Mouse (Mus musculus) CD8-positive naive resting alpha-beta T cell, adult 2 months (primary cell): ENCODE measurements around the gene Retnlb.
A peak's percentile ranks its signal among the peaks of the same experiment; 100 is the strongest.
"Not testable (repeated sequence)": the region's sequence is repeated elsewhere in the genome, so short reads cannot be mapped to it uniquely, and the experiment has no call there.

ENCODE experiments used
- DNase-seq, 2 experiments: peaks; one replicate each; pipeline ENCODE4 v3.0.0; 2022; ENCODE audit warnings: low read depth in 2 of 2, low spot score in 2 of 2

Retnlb gene

GRCm38 (mm10) chr16:48816695-48817094, at the start of gene Retnlb:
Retnlb (plus strand) TSS chr16:48816856.
- no peak for DNase-seq

- DNase-seq = no peak
Measured at GRCm38 (mm10) chr16:48769183-48769582, 47.5 kb upstream of the Retnlb start.

- DNase-seq = no peak
Measured at GRCm38 (mm10) chr16:48771971-48772445, 44.6 kb upstream of the Retnlb start, which contains the start of gene Trat1. Trat1 (minus strand) TSS chr16:48772021.

GRCm38 (mm10) chr16:48777254-48777653, 39.4 kb upstream of the Retnlb start:
- DNase-seq = no peak

- DNase-seq = peak in 1 of 2 experiments; percentile 31
Measured at GRCm38 (mm10) chr16:48786258-48786657, 30.4 kb upstream of the Retnlb start.

GRCm38 (mm10) chr16:48788704-48789185, 27.9 kb upstream of the Retnlb start:
- DNase-seq = no peak

GRCm38 (mm10) chr16:48798285-48798684, 18.4 kb upstream of the Retnlb start:
- DNase-seq = no peak

GRCm38 (mm10) chr16:48799470-48799869, 17.2 kb upstream of the Retnlb start:
- DNase-seq = no peak

GRCm38 (mm10) chr16:48800906-48801305, 15.8 kb upstream of the Retnlb start:
- DNase-seq = peak; percentile 27 to 47

GRCm38 (mm10) chr16:48805412-48805811, 11.2 kb upstream of the Retnlb start:
- no peak for DNase-seq

GRCm38 (mm10) chr16:48806521-48806920, 10.1 kb upstream of the Retnlb start:
- DNase-seq = no peak

GRCm38 (mm10) chr16:48809374-48809773, 7.3 kb upstream of the Retnlb start:
- no peak for DNase-seq

GRCm38 (mm10) chr16:48811881-48812436, 4.7 kb upstream of the Retnlb start:
- DNase-seq = no peak

GRCm38 (mm10) chr16:48818524-48818923, 1.9 kb downstream of the Retnlb start:
- no peak for DNase-seq

- DNase-seq = no peak
Measured at GRCm38 (mm10) chr16:48826474-48826873, 9.8 kb downstream of the Retnlb start.

- no peak for DNase-seq
Measured at GRCm38 (mm10) chr16:48827625-48828024, 11.0 kb downstream of the Retnlb start.

- no peak for DNase-seq
Measured at GRCm38 (mm10) chr16:48829060-48829459, 12.4 kb downstream of the Retnlb start.

GRCm38 (mm10) chr16:48832055-48832454, 15.4 kb downstream of the Retnlb start:
- DNase-seq = no peak

GRCm38 (mm10) chr16:48833626-48834025, 17.0 kb downstream of the Retnlb start:
- not testable (repeated sequence) for DNase-seq

GRCm38 (mm10) chr16:48842266-48842665, 25.6 kb downstream of the Retnlb start, which contains the start of gene Retnla:
Retnla (plus strand) TSS chr16:48842551.
- DNase-seq = no peak

GRCm38 (mm10) chr16:48843671-48844386, 27.2 kb downstream of the Retnlb start:
- no peak for DNase-seq

GRCm38 (mm10) chr16:48865004-48865403, 48.3 kb downstream of the Retnlb start:
- DNase-seq = not testable (repeated sequence)
